Mouse (Mus musculus) thymus, adult 2 months (tissue): ENCODE results near the gene Ift81. TPM values are rescaled to one million over a fixed set of nuclear protein-coding genes. Genes with fewer than 3 reads are reported as not detected.

Source experiments
- DNase-seq: peaks from one replicate; pipeline ENCODE4 v3.0.0; 2021
- H3K27ac ChIP-seq: fragments of 200-500 bp; 2 replicates; pipeline ENCODE4 v1.5.1; 2012; ENCODE audit warnings: low read length, control low read depth; ENCODE audit not compliant: control insufficient read depth, insufficient read depth
- H3K27me3 ChIP-seq: fragments of 200-500 bp; 2 replicates; pipeline ENCODE4 v1.6.1; 2012; ENCODE audit warnings: mild to moderate bottlenecking, low read length, moderate library complexity, mixed read lengths; ENCODE audit not compliant: control insufficient read depth, insufficient read depth
- H3K36me3 ChIP-seq: fragments of 200-500 bp; 2 replicates; pipeline ENCODE4 v1.6.1; 2012; ENCODE audit warnings: mild to moderate bottlenecking, low read length, moderate library complexity; ENCODE audit not compliant: control insufficient read depth, insufficient read depth
- H3K4me1 ChIP-seq: fragments of 200-500 bp; replicated peaks from 2 replicates; pipeline ENCODE4 v1.6.1; 2012; ENCODE audit warnings: low read length; ENCODE audit not compliant: control insufficient read depth, insufficient read depth
- H3K4me3 ChIP-seq: fragments of 200-500 bp; 2 replicates; pipeline ENCODE4 v1.5.1; 2012; ENCODE audit warnings: mild to moderate bottlenecking, low read length, control low read depth, moderate library complexity; ENCODE audit not compliant: control insufficient read depth, insufficient read depth
- CTCF ChIP-seq: fragments of 200-500 bp; IDR thresholded peaks from 2 replicates; pipeline ENCODE4 v1.5.1; 2012; ENCODE audit warnings: mild to moderate bottlenecking, control low read depth, low read length, moderate library complexity, borderline replicate concordance; ENCODE audit not compliant: control insufficient read depth, poor library complexity, insufficient read depth; ENCODE audit errors: extremely low read depth
- POLR2A ChIP-seq: fragments of 200-500 bp; IDR thresholded peaks from 2 replicates; pipeline ENCODE4 v1.6.1; 2012; ENCODE audit warnings: mild to moderate bottlenecking, low read length, control low read depth, moderate library complexity; ENCODE audit not compliant: control insufficient read depth, poor library complexity, insufficient read depth; ENCODE audit errors: extremely low read depth
- WGBS: fragments of 180-500 bp; shearing (Covaris S2); methylation state at CpG from one replicate; pipeline ENCODE4 v1.1.7; 2018; 5-methylcytosine and 5-hydroxymethylcytosine counted together
- polyA plus RNA-seq: library from polyadenylated mRNA; depleted of rRNA; stranded (reverse); fragments of >200 nt; gene quantifications from 2 replicates; pipeline ENCODE4 v1.2.3, GENCODE M21; 2012

Gene Ift81
- polyA plus RNA-seq, 1 experiment = 1.6 TPM

DNA sequence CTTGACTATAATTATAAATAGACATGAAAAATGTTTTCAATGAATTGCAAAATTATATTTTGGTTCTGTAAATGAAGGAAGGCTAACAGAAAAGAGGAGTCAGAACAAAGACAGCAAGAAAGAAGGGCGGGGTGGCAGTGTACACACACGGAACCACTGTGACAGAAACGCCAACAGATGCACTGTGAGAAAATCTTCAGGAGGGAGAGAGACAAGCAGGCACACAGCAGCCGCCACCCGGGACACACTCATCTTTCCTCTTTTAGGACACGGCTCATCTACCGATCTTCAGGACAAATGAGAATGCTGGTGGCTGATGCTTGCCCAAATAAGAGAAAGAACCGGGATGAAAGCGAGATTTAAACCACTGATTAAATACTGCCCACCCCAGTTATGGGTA is 61.7 kb downstream of the Ift81 start:
- Histone ChIP-seq H3K27ac (no peak overlapping the region), H3K4me1 (peaks cover 7% of the 10 kb centered on the region), H3K4me3 (no peak overlapping the region), H3K36me3 (no peaks in the 10 kb centered on the region), H3K27me3 (no peaks in the 10 kb centered on the region)
- 95% methylated on average over 9 of the region's 9 CpGs for WGBS
- no peak for TF ChIP-seq CTCF
- no peak for TF ChIP-seq POLR2A
- no peak for DNase-seq

DNA sequence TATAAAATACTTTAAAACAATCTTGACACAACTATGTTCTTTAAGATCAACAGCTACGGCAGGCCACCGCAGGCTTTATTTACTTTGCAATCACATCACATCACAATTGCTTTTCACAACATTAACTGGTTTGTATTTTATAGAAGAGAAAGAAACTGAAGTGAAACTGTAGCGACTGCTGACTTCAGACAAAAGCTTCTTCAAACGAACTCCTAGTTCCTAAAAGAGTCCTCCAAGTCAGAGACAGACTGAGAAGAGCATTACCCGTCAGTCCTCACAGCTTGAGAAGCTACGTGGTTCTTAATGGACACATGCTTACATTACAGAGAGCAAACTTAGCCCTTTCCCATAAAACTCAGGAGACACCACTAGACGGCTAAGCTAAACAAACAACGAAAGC is 63.9 kb downstream of the Ift81 start:
- Histone ChIP-seq H3K27ac (no peak overlapping the region), H3K36me3 (no peaks in the 10 kb centered on the region), H3K4me3 (no peak overlapping the region), H3K4me1 (peaks cover 7% of the 10 kb centered on the region), H3K27me3 (no peaks in the 10 kb centered on the region)
- TF ChIP-seq POLR2A = no peak
- no peak for TF ChIP-seq CTCF
- 89% methylated on average over 8 of the region's 8 CpGs for WGBS
- DNase-seq = no peak

DNA sequence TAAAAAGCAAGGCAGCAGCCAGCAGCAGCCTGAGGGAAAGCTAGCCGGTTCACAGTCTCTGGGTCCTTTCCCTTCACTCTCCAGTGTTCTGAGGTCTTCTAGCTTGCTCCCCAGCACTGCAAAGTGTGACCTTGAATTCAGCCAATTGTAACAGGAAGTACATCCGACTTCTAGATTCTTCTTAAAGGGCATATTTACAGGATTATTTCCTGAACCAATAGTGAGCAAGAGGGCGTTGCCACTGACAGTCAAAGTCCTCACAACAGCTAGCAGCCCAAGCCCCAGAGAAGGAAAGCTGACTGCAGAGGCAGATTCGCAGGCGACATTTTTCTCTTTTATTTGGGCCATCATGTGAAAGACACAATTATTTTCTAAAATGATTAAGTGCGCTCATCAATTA is 65.6 kb downstream of the Ift81 start:
- Histone ChIP-seq H3K27me3 (no peaks in the 10 kb centered on the region), H3K36me3 (no peaks in the 10 kb centered on the region), H3K4me3 (no peak overlapping the region), H3K27ac (peak overlapping the region; percentile 61; the same call in 1 of the 2 replicates), H3K4me1 (peaks cover 7% of the 10 kb centered on the region)
- DNase-seq = peak; percentile 9
- 70% methylated on average over 6 of the region's 6 CpGs for WGBS
- TF ChIP-seq POLR2A (no peak), CTCF (no peak)

DNA sequence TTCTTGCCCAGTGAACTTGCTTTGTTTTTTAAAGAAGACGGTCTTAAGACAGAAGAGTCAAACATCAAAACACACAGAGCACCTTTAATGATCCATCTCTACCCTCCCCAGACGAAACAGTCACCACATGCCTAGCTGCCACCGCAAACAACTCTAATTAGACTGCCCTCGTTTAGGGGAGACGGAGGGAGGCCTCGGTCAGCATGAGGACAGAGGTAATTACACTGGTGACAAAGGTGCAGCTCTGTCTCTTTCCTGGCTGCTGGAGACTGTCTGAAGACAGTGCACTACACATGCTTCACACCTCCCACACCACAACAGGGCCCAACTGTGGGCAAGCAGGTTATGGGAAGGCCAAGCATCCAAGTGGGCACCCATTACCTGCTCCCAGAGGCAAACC is 66.5 kb downstream of the Ift81 start:
- no peak overlapping the region for H3K4me3 ChIP-seq
- no peak for DNase-seq
- H3K27me3 ChIP-seq = no peaks in the 10 kb centered on the region
- TF ChIP-seq CTCF (no peak), POLR2A (no peak)
- H3K4me1 ChIP-seq = peaks cover 7% of the 10 kb centered on the region
- H3K27ac ChIP-seq = peak overlapping the region; percentile 56; the same call in 1 of the 2 replicates
- H3K36me3 ChIP-seq = no peaks in the 10 kb centered on the region
- 90% methylated on average over 6 of the region's 6 CpGs for WGBS

DNA sequence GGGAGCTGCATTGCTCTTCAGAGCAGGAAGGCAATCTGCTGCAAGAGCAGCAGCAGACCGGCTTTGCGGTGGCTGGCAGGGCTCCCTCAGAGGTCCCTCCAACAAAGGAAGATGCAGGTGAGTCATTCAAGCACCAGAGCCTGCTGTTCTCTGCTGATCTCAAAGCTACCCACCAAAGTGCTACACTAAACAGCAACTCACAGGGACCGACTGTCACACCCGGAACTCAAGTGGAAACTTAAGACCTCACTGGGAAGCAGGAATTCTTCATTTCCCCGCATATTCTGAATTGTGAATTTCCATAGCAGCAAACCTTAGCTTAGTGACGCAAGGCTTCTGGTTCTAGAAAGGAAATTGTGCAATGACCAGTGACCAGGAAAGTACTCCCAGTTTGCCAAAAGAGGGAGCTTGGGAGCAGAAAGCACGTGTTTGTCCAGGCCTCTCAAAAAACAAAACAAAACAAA is 67.0 kb downstream of the Ift81 start:
- H3K27ac ChIP-seq = no peak overlapping the region
- peak; percentile 18 for DNase-seq

DNA sequence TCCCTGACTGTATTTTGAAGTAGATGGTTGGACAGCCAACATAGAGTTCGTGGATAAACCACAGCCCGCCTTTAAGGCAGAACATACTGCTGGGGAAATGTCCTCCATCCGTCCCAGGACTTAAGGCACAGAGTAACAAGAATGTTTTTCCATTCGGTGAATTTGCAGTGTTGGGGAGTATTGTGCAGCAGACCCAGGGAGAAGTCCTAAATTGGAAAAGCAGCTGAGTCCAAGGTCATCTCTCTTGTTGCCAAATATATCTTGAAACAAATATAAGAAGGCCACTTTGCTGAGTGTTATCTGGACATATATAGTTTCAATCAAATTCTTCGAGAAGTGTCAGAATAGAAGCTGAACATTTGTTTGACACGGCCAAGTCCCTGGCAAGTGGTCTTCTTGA is 70.9 kb downstream of the Ift81 start:
- Histone ChIP-seq H3K27me3 (no peaks in the 10 kb centered on the region), H3K36me3 (no peaks in the 10 kb centered on the region), H3K4me3 (no peak overlapping the region), H3K27ac (no peak overlapping the region), H3K4me1 (peaks cover 5% of the 10 kb centered on the region)
- WGBS = 94% methylated on average over 6 of the region's 6 CpGs
- TF ChIP-seq POLR2A (no peak), CTCF (no peak)
- no peak for DNase-seq

More for the DNA sequence above, 67.0 kb downstream of the Ift81 start:
- no peak overlapping the region for H3K4me3 ChIP-seq
- peaks cover 7% of the 10 kb centered on the region for H3K4me1 ChIP-seq
- H3K36me3 ChIP-seq = no peaks in the 10 kb centered on the region
- WGBS = 24% methylated on average over 7 of the region's 7 CpGs
- H3K27me3 ChIP-seq = no peaks in the 10 kb centered on the region
- TF ChIP-seq POLR2A (no peak), CTCF (no peak)

DNA sequence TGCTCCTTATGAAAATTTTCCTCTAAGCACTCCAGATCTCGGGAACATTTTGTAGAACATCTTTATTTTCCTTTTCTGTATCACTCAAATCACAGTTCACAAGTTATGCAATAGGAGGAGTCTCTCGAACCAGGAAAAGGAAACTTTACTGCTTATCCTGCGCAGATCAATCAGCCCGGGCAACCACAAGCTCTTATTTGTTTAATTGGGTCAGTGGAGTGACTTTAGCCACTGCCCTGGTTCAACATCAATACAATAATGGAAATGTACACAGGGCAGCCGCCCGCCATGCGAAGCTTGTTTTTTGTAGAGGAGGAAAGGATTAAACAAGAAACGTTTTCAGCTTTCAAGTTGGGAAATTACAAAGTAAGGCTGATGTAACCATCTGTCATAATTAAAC is 72.4 kb downstream of the Ift81 start:
- WGBS = 88% methylated on average over 8 of the region's 8 CpGs
- H3K4me1 ChIP-seq = no peaks in the 10 kb centered on the region
- DNase-seq = no peak
- H3K4me3 ChIP-seq = no peak overlapping the region
- no peaks in the 10 kb centered on the region for H3K27me3 ChIP-seq
- H3K36me3 ChIP-seq = no peaks in the 10 kb centered on the region
- no peak overlapping the region for H3K27ac ChIP-seq
- TF ChIP-seq CTCF = no peak
- TF ChIP-seq POLR2A = no peak
